Mouse (Mus musculus): ENCODE measurements around the gene Nr2f6.
A peak's percentile ranks its signal among the peaks of the same experiment; 100 is the strongest.
"Not testable (repeated sequence)": the region's sequence is repeated elsewhere in the genome, so short reads cannot be mapped to it uniquely, and the experiment has no call there.

The Nr2f6 gene

DNA sequence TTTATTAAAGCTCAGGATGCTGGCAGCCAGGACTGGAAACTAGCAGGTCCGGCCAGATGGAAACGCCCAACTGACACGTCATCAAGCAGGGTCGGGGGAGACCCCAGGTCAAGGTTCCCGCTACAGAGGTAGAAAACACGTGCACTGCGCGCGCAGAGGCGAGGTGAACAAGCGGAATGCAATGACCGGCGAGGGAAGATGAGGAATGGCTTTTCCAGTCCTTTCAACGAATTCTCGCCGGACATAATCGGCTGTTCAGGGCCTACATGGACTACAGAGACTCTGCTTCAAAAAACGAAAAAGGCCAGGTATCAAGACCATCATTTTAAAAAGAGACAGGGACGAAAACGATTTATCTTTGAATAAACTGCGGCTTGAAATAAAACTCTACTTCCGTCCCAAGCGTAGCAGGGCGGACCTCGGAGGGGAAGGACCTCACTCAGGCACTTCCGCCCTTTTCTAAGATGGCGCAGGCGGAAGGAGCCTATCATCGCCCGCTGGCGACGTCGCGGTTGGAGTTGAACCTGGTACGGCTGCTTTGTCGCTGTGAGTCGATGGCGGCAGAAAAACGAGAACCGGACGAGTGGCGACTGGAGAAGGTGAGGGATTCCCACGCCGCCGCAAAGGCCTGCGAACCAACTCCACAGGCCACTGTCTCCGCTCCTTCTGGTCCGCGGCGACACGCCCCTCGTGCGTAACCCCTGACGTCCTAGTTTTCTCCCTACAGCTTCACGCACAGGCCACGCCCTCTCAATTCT lies 14.8 kb downstream of the Nr2f6 start, which contains the start of gene Use1:
Gene Use1 (plus strand): TSS at position 78 of the 758 bp plus-strand sequence.
- peak; percentile 84 to 90 for DNase-seq

DNA sequence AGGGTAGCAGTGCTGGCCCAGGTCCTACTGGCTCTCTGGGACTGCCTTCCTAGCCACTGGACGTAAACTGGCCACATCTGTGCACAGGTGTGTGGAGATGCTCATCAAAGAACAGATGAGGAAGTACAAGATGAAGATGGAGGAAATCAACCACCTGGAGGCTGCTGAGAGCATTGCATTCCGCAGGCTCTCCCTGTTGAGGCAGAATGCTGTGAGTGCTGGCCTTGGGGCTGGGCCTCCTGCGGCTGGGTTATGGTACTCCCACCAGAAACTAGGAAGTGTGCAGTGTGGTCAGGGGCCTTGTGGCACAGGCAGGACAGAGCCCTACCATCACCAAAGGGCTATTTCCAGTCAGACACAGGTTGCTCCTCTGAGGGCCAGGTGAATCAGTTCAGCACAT lies 23.7 kb downstream of the Nr2f6 start:
- no peak for DNase-seq

DNA sequence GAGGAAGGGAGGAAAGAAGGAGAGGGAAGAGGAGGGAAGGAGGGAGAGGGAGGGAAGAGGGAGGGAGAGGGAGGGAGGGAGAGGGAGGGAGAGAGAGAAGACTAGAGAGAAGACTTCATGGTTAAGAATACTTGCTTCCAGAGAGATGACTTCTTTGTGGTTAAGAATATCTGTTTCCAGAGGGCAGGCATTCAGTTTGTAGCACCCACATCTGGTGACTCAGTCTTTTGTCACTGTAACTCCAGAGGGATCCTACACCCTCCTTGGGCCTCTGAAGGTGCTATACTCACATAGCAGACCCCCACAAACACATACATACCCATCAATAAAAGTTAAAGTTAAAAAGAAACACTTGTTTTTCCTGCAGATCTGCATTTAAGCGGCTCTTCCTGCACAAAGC lies 30.2 kb downstream of the Nr2f6 start:
- DNase-seq = no peak

DNA sequence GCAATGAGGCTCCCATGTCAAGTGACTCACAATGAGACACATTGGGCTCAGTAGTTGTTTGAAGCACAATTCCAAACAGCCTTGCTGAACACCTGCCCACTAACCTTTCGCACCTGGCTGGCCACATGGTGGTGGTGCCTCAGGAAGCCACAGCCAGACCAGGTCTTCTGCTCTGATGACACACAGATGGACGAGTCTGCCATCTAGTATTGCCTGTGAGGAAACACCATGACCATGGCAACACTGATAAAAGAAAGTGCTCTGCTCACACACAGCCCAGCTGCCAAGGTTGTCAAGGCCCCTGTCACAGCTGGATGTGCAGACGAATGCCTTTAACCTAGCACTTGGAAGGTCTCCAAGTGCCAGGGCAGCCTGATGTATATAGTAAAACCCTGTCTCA lies 30.6 kb downstream of the Nr2f6 start:
- no peak for DNase-seq

DNA sequence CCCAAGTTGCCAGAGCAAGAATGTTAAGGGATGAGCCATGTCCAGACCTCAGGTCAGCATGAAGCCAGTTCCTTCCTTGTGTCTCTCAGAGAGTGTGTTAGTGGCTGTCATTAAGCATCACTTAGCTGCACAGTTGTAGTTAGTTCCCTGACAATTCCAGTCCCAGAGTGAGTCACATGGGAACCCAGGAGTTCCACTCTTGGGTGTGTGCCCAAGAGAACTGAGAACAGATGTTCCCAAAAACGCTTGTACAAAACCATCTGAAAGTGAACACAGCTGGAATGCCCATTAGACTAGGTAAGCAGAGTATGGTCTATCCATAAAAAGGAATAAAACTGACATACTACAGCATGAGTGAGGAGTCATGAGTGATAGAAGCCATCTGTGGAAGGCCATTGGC lies 35.2 kb downstream of the Nr2f6 start:
- DNase-seq = no peak

DNA sequence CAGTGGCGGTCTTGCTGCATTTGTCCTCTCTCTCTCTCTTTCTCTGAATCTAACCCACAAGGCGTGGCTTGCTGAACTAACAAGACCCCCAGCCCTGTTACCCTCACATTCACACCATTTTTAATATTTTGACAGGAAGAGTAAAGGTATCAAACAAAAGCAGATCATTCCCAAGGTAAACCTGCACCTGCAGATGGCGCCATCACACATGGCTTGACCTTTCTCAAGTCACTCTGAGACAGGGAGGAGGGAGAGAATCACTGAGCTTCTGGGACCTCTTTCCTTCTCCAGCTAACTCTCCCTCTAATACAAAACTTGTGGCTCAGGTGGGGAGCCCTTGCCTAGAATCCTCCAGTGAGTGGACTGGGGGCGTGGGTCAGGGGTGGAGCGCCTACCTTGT lies 41.1 kb downstream of the Nr2f6 start:
- peak; percentile 28 to 34 for DNase-seq

DNA sequence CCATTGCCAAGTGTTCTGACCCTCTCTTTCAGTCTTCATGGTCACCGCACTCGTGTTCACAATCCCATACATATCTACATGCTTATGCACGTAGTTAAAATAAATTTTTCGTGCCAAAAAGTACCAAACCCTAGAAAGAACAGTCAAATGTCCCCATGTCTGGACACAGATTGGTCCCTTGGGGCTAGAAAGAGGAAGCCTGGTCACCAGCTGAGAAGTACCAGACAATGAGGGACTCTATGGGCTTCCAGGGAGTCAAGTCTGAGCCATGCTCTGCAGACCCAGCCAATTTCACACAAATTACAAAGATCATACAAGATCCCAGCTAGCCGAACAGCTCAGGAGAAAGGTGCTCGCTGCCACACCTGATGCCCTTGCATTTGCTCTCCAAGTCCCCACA lies 43.9 kb downstream of the Nr2f6 start:
- DNase-seq = not testable (repeated sequence)

DNA sequence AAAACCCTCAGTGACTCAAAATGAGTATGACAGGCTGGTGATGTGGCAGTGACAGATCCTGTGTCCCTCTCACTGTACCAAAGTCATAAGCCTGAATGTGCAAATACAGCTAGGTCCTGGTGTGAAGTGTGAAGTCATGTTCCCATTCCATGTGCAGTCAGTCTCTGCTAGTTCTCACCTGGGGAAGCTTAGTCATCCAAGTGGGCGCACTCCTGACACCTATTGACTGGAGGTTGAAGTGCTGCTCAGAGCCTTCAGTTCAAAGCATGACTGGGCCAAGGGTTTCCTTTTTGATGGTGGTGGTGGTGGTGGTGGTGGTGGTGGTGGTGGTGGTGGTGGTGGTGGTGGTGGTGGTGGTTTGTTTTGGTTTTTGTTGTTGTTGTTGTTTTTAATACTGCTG lies 56.9 kb downstream of the Nr2f6 start:
- DNase-seq = peak in 1 of 2 experiments; percentile 17
